Mouse (Mus musculus) testis, postnatal 10 days (tissue): ENCODE data around the gene Cenpx.
A peak's percentile ranks its signal among the peaks of the same experiment; 100 is the strongest.

Source experiments
- DNase-seq: peaks from one replicate; pipeline ENCODE4 v3.0.0; 2021; ENCODE audit warnings: low spot score

The Cenpx gene

GRCm38 (mm10) chr11:120723509-120723908 lies 10.0 kb upstream of the Cenpx start:
- no peak for DNase-seq

GRCm38 (mm10) chr11:120722761-120723382 lies 9.3 kb upstream of the Cenpx start:
- DNase-seq = peak; percentile 52

DNA sequence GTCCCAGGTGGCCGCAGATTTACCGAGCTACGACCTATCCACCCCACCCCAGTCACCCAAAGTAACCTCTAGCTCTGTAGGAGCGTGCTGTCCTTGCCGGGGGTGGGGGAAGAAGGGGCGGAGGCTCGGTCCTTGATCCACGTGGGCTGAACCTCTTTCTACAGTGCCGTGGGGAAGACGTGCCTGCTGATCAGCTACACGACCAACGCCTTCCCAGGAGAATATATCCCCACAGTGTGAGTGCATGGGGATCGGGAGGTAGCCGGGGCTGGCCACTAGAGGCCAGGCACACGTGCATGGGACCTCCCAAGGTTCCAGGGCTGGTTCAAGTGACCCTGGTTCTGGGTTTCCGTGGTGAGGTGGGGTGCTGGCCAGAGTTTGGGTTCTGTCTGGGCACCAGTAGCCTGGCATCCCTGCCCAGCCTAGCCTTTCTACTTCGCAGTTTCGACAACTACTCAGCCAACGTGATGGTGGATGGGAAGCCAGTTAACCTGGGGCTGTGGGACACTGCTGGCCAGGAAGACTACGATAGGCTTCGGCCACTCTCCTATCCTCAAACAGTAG lies 8.6 kb upstream of the Cenpx start:
- DNase-seq = no peak

- DNase-seq = peak; percentile 85
Measured at GRCm38 (mm10) chr11:120721124-120722066, 7.9 kb upstream of the Cenpx start, which contains the start of gene Rac3. Gene Rac3, plus strand, starts transcription at chr11:120721470.

DNA sequence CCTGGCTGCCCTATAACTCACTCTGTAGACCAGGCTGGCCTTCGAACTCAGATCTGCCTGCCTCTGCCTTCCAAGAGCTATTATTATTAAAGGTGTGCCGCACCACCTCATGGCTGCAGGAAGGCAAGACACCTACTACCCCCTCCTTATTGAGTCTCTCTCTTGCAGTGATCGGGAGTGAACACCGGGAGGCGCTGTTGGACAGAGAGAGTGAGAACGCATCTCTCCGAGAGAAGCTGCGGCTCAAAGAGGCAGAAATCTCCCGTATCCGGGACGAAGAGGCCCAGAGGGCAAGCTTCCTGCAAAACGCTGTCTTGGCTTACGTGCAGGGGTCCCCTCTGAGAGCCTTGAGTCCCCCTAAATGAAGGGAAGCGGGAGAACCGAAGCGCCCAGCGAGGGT lies 6.9 kb upstream of the Cenpx start:
- peak; percentile 98 for DNase-seq

DNA sequence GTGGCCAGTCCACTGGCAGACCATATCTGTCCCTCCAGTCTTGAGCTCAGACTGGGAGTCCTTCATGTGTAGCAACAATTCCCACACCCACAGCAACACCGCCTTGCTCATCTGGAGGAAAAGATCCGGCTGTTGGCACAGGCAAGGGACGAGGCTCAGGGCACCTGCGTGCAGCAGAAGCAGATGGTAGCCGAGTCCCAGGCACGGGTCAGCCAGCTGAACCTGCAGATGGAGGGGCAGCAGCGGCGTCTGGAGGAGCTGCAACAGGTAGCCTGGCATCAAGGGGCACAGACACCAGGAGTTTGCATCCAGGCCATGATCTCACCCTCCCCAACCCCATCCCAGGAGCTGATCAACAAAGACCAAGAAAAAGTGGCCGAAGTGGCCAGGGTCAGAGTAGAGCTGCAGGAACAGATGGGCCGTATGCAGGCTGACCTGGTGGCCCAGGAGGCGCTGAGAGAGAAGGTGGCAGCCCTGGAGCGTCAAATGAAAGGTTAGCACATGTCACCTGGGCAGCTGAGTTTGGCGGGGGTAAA lies 6.4 kb upstream of the Cenpx start:
- no peak for DNase-seq

GRCm38 (mm10) chr11:120719242-120719641 lies 5.7 kb upstream of the Cenpx start:
- no peak for DNase-seq

GRCm38 (mm10) chr11:120715131-120715530 lies 1.6 kb upstream of the Cenpx start:
- DNase-seq = no peak

DNA sequence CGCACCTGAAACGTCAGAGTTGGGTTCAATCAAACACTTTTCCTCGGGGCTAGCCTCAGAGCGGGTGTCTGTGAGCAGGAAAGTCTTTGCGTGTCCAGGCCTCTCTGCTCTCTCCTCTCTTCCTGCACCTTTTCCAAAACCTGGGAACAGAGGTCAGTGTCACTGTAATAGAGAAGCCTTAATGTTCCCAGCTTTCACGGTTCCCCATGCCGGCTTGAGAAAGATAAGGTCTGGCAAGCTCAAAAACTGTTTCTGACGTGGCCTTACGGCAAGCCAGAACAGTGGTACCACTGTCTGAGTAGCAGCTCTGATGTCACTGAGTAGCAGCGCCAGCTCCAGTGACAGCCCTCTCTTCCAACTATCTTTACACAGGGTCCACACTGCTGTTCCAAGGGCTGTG lies 1.0 kb upstream of the Cenpx start:
- DNase-seq = no peak

GRCm38 (mm10) chr11:120712771-120713568 lies 568 bp downstream of the Cenpx start:
- peak; percentile 80 for DNase-seq

DNA sequence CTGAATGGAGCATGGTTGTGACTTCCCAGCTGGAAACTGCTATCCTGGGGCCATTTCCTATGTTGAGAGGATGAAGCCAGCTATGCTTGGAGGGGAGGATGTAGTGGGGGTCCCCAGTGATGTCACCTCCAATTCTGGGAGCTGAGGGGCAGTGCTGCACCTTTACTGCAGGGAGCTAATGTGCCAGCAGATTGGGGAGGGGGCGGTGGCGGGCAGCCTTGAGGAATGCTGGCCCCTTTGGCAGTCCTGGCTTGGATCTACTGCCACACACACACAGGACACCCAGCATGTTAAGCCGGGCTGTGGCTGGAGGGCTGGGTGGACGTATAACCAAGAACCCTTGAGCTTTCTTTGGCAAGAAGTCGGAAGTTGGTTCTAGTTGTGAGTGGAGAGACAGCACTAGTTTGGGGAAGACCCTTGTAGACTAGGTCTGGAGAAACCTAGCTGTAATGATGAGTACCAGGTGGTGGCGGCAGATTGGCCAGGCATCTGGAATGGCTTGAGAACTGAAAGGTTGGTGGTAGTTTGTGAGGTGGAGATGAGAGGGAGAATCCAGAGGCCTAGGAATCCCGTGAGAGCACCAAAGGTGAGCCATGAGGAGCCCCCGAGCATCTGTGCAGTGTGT lies 1.4 kb downstream of the Cenpx start:
- no peak for DNase-seq

DNA sequence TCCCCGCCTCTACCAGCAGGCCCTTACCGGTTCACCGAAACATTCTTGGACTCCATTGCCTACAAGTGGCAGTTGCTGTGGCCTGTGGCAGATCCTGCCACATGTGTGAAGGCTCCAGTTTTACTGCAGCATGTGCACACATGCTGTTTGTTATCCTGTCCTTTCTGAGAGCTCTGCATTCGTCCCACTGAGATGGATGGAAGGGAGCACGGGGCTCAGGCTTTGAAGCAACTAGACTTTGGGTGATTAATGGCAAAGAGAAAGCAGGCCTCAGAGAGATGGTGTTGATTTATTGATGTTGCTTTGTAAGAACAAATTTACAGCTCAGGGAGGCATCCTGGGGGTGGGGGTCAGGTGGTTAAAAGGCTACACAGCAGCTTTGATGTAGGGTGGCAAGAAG lies 2.9 kb downstream of the Cenpx start:
- no peak for DNase-seq

DNA sequence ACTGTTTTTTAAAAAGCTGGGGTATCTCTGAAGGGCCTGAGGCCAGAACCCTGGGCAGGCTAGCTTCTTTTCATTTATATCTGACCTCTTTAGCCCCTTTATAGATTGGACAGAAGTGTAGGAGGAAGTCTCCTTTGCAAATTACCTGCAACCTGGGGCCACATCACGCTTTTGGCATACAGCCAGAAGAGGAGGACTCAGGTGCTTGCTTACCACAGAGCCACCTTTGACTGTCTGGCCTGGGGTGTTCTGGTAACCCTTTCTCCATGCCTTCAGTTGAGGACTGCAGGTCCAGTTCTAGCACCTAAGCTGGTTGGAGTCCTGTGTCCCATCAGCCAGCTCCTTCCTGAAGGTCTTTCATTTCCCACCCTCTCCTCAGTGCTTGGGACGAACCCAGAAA lies 4.0 kb downstream of the Cenpx start:
- DNase-seq = no peak

- DNase-seq = no peak
Measured at GRCm38 (mm10) chr11:120707969-120708368, 5.6 kb downstream of the Cenpx start.

GRCm38 (mm10) chr11:120707225-120707624 lies 6.3 kb downstream of the Cenpx start:
- DNase-seq = no peak

GRCm38 (mm10) chr11:120706120-120706519 lies 7.4 kb downstream of the Cenpx start:
- no peak for DNase-seq

DNA sequence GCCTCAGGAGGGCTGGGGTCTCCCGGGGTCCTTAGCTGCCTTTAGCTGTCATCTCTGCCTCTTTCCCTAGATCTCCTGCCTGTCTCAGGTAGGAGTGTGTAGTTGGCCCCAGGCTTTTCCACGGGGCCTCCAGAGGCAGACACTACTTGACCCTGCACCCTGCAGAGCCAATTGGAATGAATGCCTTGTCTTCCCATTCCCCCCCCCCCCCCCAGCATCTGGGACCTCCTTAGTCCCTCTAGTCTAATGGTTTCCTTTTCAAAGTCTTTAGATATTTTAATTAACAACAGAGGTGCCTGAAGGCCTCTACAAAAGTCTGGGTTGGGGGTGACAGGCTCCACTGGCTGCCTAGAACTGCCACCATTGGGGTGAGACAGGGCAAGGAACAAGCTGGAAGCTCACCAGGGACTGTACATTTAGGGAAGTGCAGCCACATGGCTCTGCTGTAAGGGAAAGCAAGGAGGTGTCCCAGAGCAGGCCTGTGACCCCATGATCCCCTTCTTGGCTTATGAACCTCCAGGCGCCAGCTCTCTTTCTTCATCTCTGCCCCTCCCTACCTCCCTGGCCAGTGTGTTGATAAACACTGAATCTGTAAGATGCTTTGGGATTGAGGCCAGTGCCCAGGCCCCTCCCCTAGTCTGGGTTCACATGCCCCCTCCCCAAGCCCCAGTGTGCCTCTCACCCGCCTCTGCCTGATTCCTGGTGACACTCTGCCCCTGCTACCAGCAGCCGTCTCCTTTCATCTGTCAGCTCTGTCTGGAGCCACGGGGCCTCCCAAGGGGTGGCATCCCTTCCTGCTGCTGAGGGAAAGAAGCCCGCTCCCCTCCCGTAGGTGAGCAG lies 8.8 kb downstream of the Cenpx start:
- no peak for DNase-seq

- no peak for DNase-seq
Measured at GRCm38 (mm10) chr11:120703696-120704454, 9.7 kb downstream of the Cenpx start.

GRCm38 (mm10) chr11:120697741-120698140 lies 15.8 kb downstream of the Cenpx start:
- no peak for DNase-seq

GRCm38 (mm10) chr11:120696568-120696967 lies 17.0 kb downstream of the Cenpx start:
- no peak for DNase-seq
